Mouse (Mus musculus) lung, embryonic 14.5 days (tissue): Measurements from ENCODE around the gene Extl1. TPM values are rescaled to one million over a fixed set of nuclear protein-coding genes. Genes with fewer than 3 reads are reported as not detected.

ENCODE experiments used
- ATAC-seq: fragments of 200-750 bp; cut with Nextera tagmentation; 2 replicates; pipeline ENCODE4 v1.8.0; 2017; ENCODE audit warnings: mild to moderate bottlenecking, moderate TSS enrichment, moderate library complexity; ENCODE audit not compliant: insufficient read depth
- DNase-seq: peaks from one replicate; pipeline ENCODE4 v3.0.0-alpha.2; 2015
- H3K27ac ChIP-seq: fragments of 300-500 bp; sonication (generic); 2 replicates; pipeline ENCODE4 v1.5.1; 2014; ENCODE audit warnings: low read depth, mild to moderate bottlenecking, moderate library complexity
- H3K27me3 ChIP-seq: fragments of 300-500 bp; sonication (generic); 2 replicates; pipeline ENCODE4 v1.6.1; 2014; ENCODE audit warnings: low read length, control low read depth; ENCODE audit not compliant: insufficient read depth
- H3K36me3 ChIP-seq: fragments of 300-500 bp; sonication (generic); 2 replicates; pipeline ENCODE4 v1.6.1; 2014; ENCODE audit warnings: control low read depth; ENCODE audit not compliant: insufficient read depth
- H3K4me1 ChIP-seq: fragments of 300-500 bp; sonication (generic); 2 replicates; pipeline ENCODE4 v1.6.1; 2014; ENCODE audit warnings: antibody characterized with exemption, control low read depth; ENCODE audit not compliant: insufficient read depth
- H3K4me2 ChIP-seq: fragments of 300-500 bp; sonication (generic); 2 replicates; pipeline ENCODE4 v1.6.1; 2014; ENCODE audit warnings: mild to moderate bottlenecking
- H3K4me3 ChIP-seq: fragments of 300-500 bp; sonication (generic); 2 replicates; pipeline ENCODE4 v1.5.1; 2014; ENCODE audit warnings: low read depth, low read length
- H3K9ac ChIP-seq: fragments of 300-500 bp; sonication (generic); 2 replicates; pipeline ENCODE4 v1.6.1; 2014
- H3K9me3 ChIP-seq: fragments of 300-500 bp; sonication (generic); 2 replicates; pipeline ENCODE4 v1.6.1; 2016; ENCODE audit warnings: low read depth, low read length, control low read depth
- CTCF ChIP-seq: IDR thresholded peaks from 2 replicates; pipeline ENCODE4 v1.5.1; 2016; ENCODE audit warnings: antibody characterized with exemption, low read depth
- WGBS: fragments of 180-500 bp; shearing (Covaris S2); extraction: QIAGEN DNeasy Blood & Tissue Kit; methylation state at CpG from one replicate; pipeline ENCODE4 v1.1.7; 2014; 5-methylcytosine and 5-hydroxymethylcytosine counted together
- polyA plus RNA-seq: library from polyadenylated mRNA; unstranded; fragments of >200 nt; fragmentation: Nextera tagmentation; extraction: Ambion mirVana; gene quantifications from 2 replicates; pipeline ENCODE4 v1.2.1, GENCODE M21; 2014

Extl1 gene
- polyA plus RNA-seq, 1 experiment from 2014 or later = 3.7 TPM

- DNase-seq (peak; percentile 85), ATAC-seq (peak; percentile 76)
- Histone ChIP-seq H3K27me3 (peaks cover 27% of the 10 kb centered on the region), H3K4me1 (peaks cover 4% of the 10 kb centered on the region; the same call in 1 of the 2 replicates), H3K9ac (peak overlapping the region; percentile 42; the same call in 1 of the 2 replicates), H3K4me2 (peak overlapping the region; percentile 95), H3K4me3 (peak overlapping the region; percentile 48), H3K9me3 (no peaks in the 10 kb centered on the region), H3K27ac (no peak overlapping the region), H3K36me3 (no peaks in the 10 kb centered on the region)
- WGBS = under 1% methylated on average over 16 of the region's 16 CpGs
- no peak for TF ChIP-seq CTCF
These were observed 11.3 kb downstream of the Extl1 start for GRCm38 (mm10) chr4:134372294-134372747.

GRCm38 (mm10) chr4:134371316-134371855, 12.3 kb downstream of the Extl1 start:
- Histone ChIP-seq H3K4me2 (peak overlapping the region; percentile 95), H3K27ac (no peak overlapping the region), H3K9me3 (no peaks in the 10 kb centered on the region), H3K4me3 (peak overlapping the region; percentile 48), H3K9ac (peak overlapping the region; percentile 32; the same call in 1 of the 2 replicates), H3K36me3 (no peaks in the 10 kb centered on the region), H3K27me3 (peaks cover 27% of the 10 kb centered on the region), H3K4me1 (peaks cover 4% of the 10 kb centered on the region; the same call in 1 of the 2 replicates)
- no peak for TF ChIP-seq CTCF
- 1% methylated on average over 17 of the region's 17 CpGs for WGBS
- DNase-seq = no peak
- ATAC-seq = no peak

- TF ChIP-seq CTCF = no peak
- H3K36me3 ChIP-seq = no peaks in the 10 kb centered on the region
- H3K4me2 ChIP-seq = peak overlapping the region; percentile 95
- WGBS = 1% methylated on average over 18 of the region's 18 CpGs
- H3K9me3 ChIP-seq = no peaks in the 10 kb centered on the region
- peaks cover 27% of the 10 kb centered on the region for H3K27me3 ChIP-seq
- peak overlapping the region; percentile 48 for H3K4me3 ChIP-seq
- DNase-seq = peak; percentile 47
- peak; percentile 13; the same call in 1 of the 2 replicates for ATAC-seq
- peaks cover 4% of the 10 kb centered on the region; the same call in 1 of the 2 replicates for H3K4me1 ChIP-seq
- no peak overlapping the region for H3K27ac ChIP-seq
- peak overlapping the region; percentile 32; the same call in 1 of the 2 replicates for H3K9ac ChIP-seq
These were observed 12.9 kb downstream of the Extl1 start for GRCm38 (mm10) chr4:134370649-134371221.

- H3K9me3 ChIP-seq = no peaks in the 10 kb centered on the region
- no peak overlapping the region for H3K27ac ChIP-seq
- H3K4me1 ChIP-seq = no peaks in the 10 kb centered on the region
- no peak overlapping the region for H3K4me3 ChIP-seq
- no peak for ATAC-seq
- no peak for TF ChIP-seq CTCF
- no peak overlapping the region for H3K4me2 ChIP-seq
- DNase-seq = no peak
- no peaks in the 10 kb centered on the region for H3K36me3 ChIP-seq
- no peak overlapping the region for H3K9ac ChIP-seq
- H3K27me3 ChIP-seq = peaks cover 7% of the 10 kb centered on the region; the same call in 1 of the 2 replicates
- 24% methylated on average over 5 of the region's 5 CpGs for WGBS
These were observed 18.4 kb downstream of the Extl1 start for GRCm38 (mm10) chr4:134365280-134365679.

- Histone ChIP-seq H3K36me3 (no peaks in the 10 kb centered on the region), H3K27me3 (no peaks in the 10 kb centered on the region), H3K9ac (no peak overlapping the region), H3K4me2 (no peak overlapping the region), H3K27ac (no peak overlapping the region), H3K9me3 (no peaks in the 10 kb centered on the region), H3K4me3 (no peak overlapping the region), H3K4me1 (no peaks in the 10 kb centered on the region)
- ATAC-seq (peak; percentile 53; the same call in 1 of the 2 replicates), DNase-seq (peak; percentile 53)
- WGBS = 22% methylated on average over 9 of the region's 9 CpGs
- TF ChIP-seq CTCF = no peak
These were observed 21.1 kb downstream of the Extl1 start for GRCm38 (mm10) chr4:134362586-134362985.

GRCm38 (mm10) chr4:134362124-134362523, 21.5 kb downstream of the Extl1 start:
- Histone ChIP-seq H3K4me2 (no peak overlapping the region), H3K27me3 (no peaks in the 10 kb centered on the region), H3K36me3 (no peaks in the 10 kb centered on the region), H3K9me3 (no peaks in the 10 kb centered on the region), H3K27ac (no peak overlapping the region), H3K9ac (no peak overlapping the region), H3K4me3 (no peak overlapping the region), H3K4me1 (no peaks in the 10 kb centered on the region)
- WGBS = 67% methylated on average over 9 of the region's 9 CpGs
- ATAC-seq = no peak
- no peak for DNase-seq
- no peak for TF ChIP-seq CTCF

- Histone ChIP-seq H3K4me2 (no peak overlapping the region), H3K4me1 (no peaks in the 10 kb centered on the region), H3K4me3 (no peak overlapping the region), H3K9ac (no peak overlapping the region), H3K27me3 (no peaks in the 10 kb centered on the region), H3K9me3 (no peaks in the 10 kb centered on the region), H3K36me3 (no peaks in the 10 kb centered on the region), H3K27ac (peak overlapping the region; percentile 33; the same call in 1 of the 2 replicates)
- no peak for TF ChIP-seq CTCF
- WGBS = 23% methylated on average over 5 of the region's 5 CpGs
- ATAC-seq = no peak
- DNase-seq = peak; percentile 29
These were observed 22.4 kb downstream of the Extl1 start for GRCm38 (mm10) chr4:134361215-134361614.
